Mouse (Mus musculus) midbrain, embryonic 16.5 days (tissue): ENCODE results near the gene Lama2. TPM values are rescaled to one million over a fixed set of nuclear protein-coding genes. Genes with fewer than 3 reads are reported as not detected.

Source experiments
- ATAC-seq: fragments of 200-750 bp; cut with Nextera tagmentation; 2 replicates; pipeline ENCODE4 v1.8.0; 2017; ENCODE audit warnings: moderate TSS enrichment
- H3K27ac ChIP-seq: fragments of 300-500 bp; sonication (generic); 2 replicates; pipeline ENCODE4 v1.5.1; 2014; ENCODE audit warnings: mild to moderate bottlenecking, low read length, mixed read lengths
- H3K27me3 ChIP-seq: fragments of 300-500 bp; sonication (generic); 2 replicates; pipeline ENCODE4 v1.6.1; 2014; ENCODE audit warnings: low read depth, low read length, mixed read lengths; ENCODE audit not compliant: control insufficient read depth, insufficient read depth
- H3K36me3 ChIP-seq: fragments of 300-500 bp; sonication (generic); 2 replicates; pipeline ENCODE4 v1.6.1; 2014; ENCODE audit warnings: mild to moderate bottlenecking, low read length, moderate library complexity, mixed read lengths; ENCODE audit not compliant: control insufficient read depth, insufficient read depth
- H3K4me1 ChIP-seq: fragments of 300-500 bp; sonication (generic); 2 replicates; pipeline ENCODE4 v1.6.1; 2014; ENCODE audit warnings: mild to moderate bottlenecking, low read length, mixed read lengths; ENCODE audit not compliant: control insufficient read depth, insufficient read depth
- H3K4me2 ChIP-seq: fragments of 300-500 bp; sonication (generic); 2 replicates; pipeline ENCODE4 v1.6.1; 2014; ENCODE audit warnings: mild to moderate bottlenecking, low read length, mixed read lengths
- H3K4me3 ChIP-seq: fragments of 300-500 bp; sonication (generic); 2 replicates; pipeline ENCODE4 v1.5.1; 2014; ENCODE audit warnings: low read depth, mild to moderate bottlenecking, low read length, moderate library complexity, mixed read lengths
- H3K9ac ChIP-seq: fragments of 300-500 bp; sonication (generic); 2 replicates; pipeline ENCODE4 v1.6.1; 2014; ENCODE audit warnings: low read depth, low read length, mixed read lengths
- H3K9me3 ChIP-seq: fragments of 300-500 bp; sonication (generic); replicated peaks from 2 replicates; pipeline ENCODE4 v1.6.1; 2014; ENCODE audit warnings: mild to moderate bottlenecking, low read length, mixed read lengths; ENCODE audit not compliant: control insufficient read depth, poor library complexity, severe bottlenecking
- WGBS: fragments of 180-500 bp; shearing (Covaris S2); extraction: QIAGEN DNeasy Blood & Tissue Kit; methylation state at CpG from one replicate; pipeline ENCODE4 v1.1.7; 2014; 5-methylcytosine and 5-hydroxymethylcytosine counted together
- polyA plus RNA-seq: library from polyadenylated mRNA; unstranded; fragments of >200 nt; fragmentation: Nextera tagmentation; extraction: Ambion mirVana; gene quantifications from 2 replicates; pipeline ENCODE4 v1.2.1, GENCODE M21; 2015

The Lama2 gene
- polyA plus RNA-seq, 1 experiment from 2014 or later, result 3.9 TPM

DNA sequence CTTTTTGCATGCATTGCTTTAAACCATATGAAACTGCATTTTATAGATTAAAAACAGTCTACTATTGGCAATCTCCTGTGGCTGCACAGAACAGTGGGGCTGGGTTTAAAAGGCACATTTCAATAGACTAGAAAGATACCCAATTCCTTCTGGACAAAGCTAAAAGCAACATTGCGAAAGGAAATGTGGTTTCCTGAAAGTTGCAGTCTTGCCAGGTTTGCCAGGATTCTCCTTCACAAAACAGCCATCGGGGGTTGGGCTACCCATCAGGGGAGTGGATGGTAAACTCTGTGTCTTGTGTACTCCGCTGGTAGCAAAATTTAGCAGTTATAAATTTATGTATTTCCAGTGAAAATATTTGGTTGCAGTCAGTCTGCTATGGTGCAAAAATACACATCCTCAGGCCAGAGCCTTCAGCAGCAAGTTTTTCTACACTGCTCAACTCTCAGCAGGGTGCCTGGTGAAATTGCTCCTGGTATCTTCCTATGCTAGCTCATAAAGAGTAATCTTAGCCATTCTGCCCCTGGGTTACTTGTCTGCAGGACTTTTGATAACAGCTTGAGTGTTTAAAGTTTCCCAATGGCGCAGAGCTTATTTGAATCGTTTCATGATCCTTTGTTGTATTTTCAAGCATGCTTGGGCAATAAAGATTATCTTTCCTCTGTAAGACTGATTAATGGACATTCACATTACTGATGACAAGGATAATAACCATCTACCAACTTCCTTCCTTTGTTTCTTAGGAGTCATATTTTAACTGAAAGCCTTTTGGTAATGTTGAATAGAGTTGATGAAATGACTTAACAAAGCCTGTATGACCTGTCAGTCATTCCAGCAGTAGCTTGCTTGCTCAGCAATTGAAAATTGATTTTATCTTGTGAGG is 205.7 kb downstream of the Lama2 start:
- Histone ChIP-seq H3K27ac (no peak overlapping the region), H3K4me2 (no peak overlapping the region), H3K4me3 (no peak overlapping the region), H3K4me1 (no peaks in the 10 kb centered on the region), H3K36me3 (no peaks in the 10 kb centered on the region), H3K27me3 (no peaks in the 10 kb centered on the region), H3K9ac (no peak overlapping the region), H3K9me3 (no peaks in the 10 kb centered on the region)
- no peak for ATAC-seq
- WGBS, result 69% methylated on average over 5 of the region's 5 CpGs

DNA sequence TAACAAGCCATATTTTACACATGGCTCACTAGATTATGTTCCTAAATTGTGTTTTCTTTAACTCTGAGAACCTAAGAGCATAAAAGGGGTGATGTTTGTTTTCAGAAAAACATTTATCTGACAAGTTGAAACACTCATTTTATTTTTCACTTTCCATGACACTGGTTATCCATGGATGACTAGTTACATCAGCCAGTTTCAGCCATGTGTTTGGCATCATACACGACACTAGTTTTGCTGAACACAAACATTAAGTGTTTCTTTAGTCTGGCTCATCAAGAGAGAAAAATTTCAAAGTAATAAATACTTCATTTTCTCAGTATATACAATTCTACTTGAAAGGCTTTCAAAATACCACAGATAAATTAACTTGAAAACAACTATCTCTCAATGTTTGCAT is 228.8 kb downstream of the Lama2 start:
- ATAC-seq, result no peak
- H3K4me3 ChIP-seq, result no peak overlapping the region
- no peaks in the 10 kb centered on the region for H3K27me3 ChIP-seq
- no peak overlapping the region for H3K27ac ChIP-seq
- no peaks in the 10 kb centered on the region for H3K36me3 ChIP-seq
- WGBS, result 77% methylated on average over 1 of the region's 1 CpGs
- no peak overlapping the region for H3K9ac ChIP-seq
- H3K9me3 ChIP-seq, result no peaks in the 10 kb centered on the region
- H3K4me1 ChIP-seq, result no peaks in the 10 kb centered on the region
- H3K4me2 ChIP-seq, result no peak overlapping the region

DNA sequence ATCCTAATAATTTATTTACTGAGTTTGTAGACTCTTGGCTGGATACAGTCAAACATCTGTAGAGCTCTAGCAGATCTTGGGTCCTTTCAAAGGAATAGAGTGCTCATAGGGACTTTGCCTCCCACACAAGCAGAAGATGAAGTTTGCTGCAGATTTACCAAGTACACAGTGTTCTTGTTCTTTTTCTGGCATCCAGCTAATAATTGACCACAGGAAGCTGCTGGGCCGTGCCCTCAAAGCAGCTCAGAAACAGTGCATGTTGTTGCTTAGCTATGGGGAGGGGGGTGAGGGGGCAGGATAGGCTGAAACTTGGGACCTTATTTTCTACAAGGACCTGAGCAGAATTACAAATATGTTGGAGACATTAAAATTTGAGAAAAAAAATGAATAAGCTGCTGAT is 232.0 kb downstream of the Lama2 start:
- WGBS, result 60% methylated on average over 1 of the region's 1 CpGs
- Histone ChIP-seq H3K9ac (no peak overlapping the region), H3K9me3 (no peaks in the 10 kb centered on the region), H3K36me3 (no peaks in the 10 kb centered on the region), H3K4me3 (no peak overlapping the region), H3K27me3 (no peaks in the 10 kb centered on the region), H3K4me1 (no peaks in the 10 kb centered on the region), H3K4me2 (no peak overlapping the region), H3K27ac (no peak overlapping the region)
- ATAC-seq, result no peak

DNA sequence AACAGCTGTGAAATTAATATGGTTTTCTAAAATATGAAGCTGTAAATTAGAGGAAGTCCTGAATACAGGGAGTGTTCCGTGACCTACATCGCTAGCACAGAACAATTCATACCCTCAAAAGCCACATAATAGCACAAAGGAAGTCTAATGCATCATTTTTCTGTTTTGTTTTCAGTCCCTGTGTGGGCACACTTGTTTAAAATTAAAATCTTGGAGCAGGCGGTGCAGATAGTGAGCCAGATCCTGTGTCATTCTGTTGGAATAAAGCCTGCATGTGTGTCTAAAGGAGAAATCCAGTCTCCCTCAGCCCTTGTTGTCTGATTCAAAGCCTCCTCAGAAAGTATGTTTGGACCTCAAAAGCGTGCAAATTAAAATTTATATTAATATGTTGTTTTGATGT is 234.9 kb downstream of the Lama2 start:
- H3K36me3 ChIP-seq, result no peaks in the 10 kb centered on the region
- no peak overlapping the region for H3K4me2 ChIP-seq
- H3K4me3 ChIP-seq, result no peak overlapping the region
- no peak overlapping the region for H3K9ac ChIP-seq
- H3K9me3 ChIP-seq, result no peaks in the 10 kb centered on the region
- ATAC-seq, result no peak
- H3K27me3 ChIP-seq, result no peaks in the 10 kb centered on the region
- H3K27ac ChIP-seq, result no peak overlapping the region
- WGBS, result 86% methylated on average over 4 of the region's 4 CpGs
- H3K4me1 ChIP-seq, result no peaks in the 10 kb centered on the region

GRCm38 (mm10) chr10:27382887-27383609 is 236.5 kb downstream of the Lama2 start:
- H3K9ac ChIP-seq, result no peak overlapping the region
- no peak overlapping the region for H3K4me3 ChIP-seq
- ATAC-seq, result no peak
- H3K27ac ChIP-seq, result no peak overlapping the region
- 56% methylated on average over 2 of the region's 2 CpGs for WGBS
- no peaks in the 10 kb centered on the region for H3K27me3 ChIP-seq
- H3K9me3 ChIP-seq, result no peaks in the 10 kb centered on the region
- no peaks in the 10 kb centered on the region for H3K4me1 ChIP-seq
- H3K36me3 ChIP-seq, result no peaks in the 10 kb centered on the region
- no peak overlapping the region for H3K4me2 ChIP-seq

- no peaks in the 10 kb centered on the region for H3K36me3 ChIP-seq
- no peaks in the 10 kb centered on the region for H3K9me3 ChIP-seq
- H3K4me3 ChIP-seq, result no peak overlapping the region
- WGBS, result 49% methylated on average over 1 of the region's 1 CpGs
- H3K27ac ChIP-seq, result no peak overlapping the region
- no peaks in the 10 kb centered on the region for H3K4me1 ChIP-seq
- no peak overlapping the region for H3K4me2 ChIP-seq
- ATAC-seq, result no peak
- H3K27me3 ChIP-seq, result no peaks in the 10 kb centered on the region
- H3K9ac ChIP-seq, result no peak overlapping the region
These were observed 241.3 kb downstream of the Lama2 start for GRCm38 (mm10) chr10:27378286-27378685.

DNA sequence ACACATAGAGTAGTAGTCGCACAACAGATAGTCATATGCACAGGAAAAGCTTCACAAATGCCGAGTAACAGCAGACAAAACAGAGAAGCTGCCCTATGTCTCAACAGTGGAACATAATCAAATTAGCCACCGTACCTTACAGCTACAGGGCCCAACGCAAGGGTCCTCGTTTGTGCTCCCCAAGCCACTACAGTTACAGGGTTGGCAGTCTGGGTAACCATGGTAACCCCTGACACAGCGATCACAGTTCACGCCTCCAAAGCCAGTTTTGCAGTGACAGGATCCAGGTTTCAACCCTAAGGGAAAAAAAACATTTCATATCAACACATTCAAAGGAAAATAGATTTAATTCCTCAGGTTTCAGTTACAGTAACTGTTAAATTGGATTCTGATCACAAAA is 275.3 kb downstream of the Lama2 start:
- 33% methylated on average over 7 of the region's 7 CpGs for WGBS
- ATAC-seq, result peak; percentile 87
- H3K4me3 ChIP-seq, result no peak overlapping the region
- H3K9ac ChIP-seq, result no peak overlapping the region
- no peaks in the 10 kb centered on the region for H3K27me3 ChIP-seq
- no peak overlapping the region for H3K4me2 ChIP-seq
- H3K27ac ChIP-seq, result no peak overlapping the region
- H3K4me1 ChIP-seq, result no peaks in the 10 kb centered on the region
- H3K36me3 ChIP-seq, result no peaks in the 10 kb centered on the region
- no peaks in the 10 kb centered on the region for H3K9me3 ChIP-seq

GRCm38 (mm10) chr10:27322410-27322990 is 297.1 kb downstream of the Lama2 start:
- no peak overlapping the region for H3K4me3 ChIP-seq
- ATAC-seq, result no peak
- no peaks in the 10 kb centered on the region for H3K4me1 ChIP-seq
- no peak overlapping the region for H3K4me2 ChIP-seq
- no peaks in the 10 kb centered on the region for H3K27me3 ChIP-seq
- no peaks in the 10 kb centered on the region for H3K9me3 ChIP-seq
- no peak overlapping the region for H3K9ac ChIP-seq
- H3K36me3 ChIP-seq, result no peaks in the 10 kb centered on the region
- no peak overlapping the region for H3K27ac ChIP-seq
- WGBS, result 36% methylated on average over 4 of the region's 4 CpGs

GRCm38 (mm10) chr10:27307444-27307843 is 312.1 kb downstream of the Lama2 start:
- Histone ChIP-seq H3K27me3 (no peaks in the 10 kb centered on the region), H3K9me3 (no peaks in the 10 kb centered on the region), H3K4me3 (no peak overlapping the region), H3K36me3 (no peaks in the 10 kb centered on the region), H3K27ac (no peak overlapping the region), H3K4me2 (no peak overlapping the region), H3K4me1 (no peaks in the 10 kb centered on the region), H3K9ac (no peak overlapping the region)
- no peak for ATAC-seq
- WGBS, result 77% methylated on average over 8 of the region's 8 CpGs
